Mouse (Mus musculus): ENCODE data around the gene Rrn3.

The Rrn3 gene

GRCm38 (mm10) chr16:13851446-13851845 is 70.9 kb downstream of the Rrn3 start:
- no peak for DNase-seq (ENCODE audit: low spot score in 2 of 2)

DNA sequence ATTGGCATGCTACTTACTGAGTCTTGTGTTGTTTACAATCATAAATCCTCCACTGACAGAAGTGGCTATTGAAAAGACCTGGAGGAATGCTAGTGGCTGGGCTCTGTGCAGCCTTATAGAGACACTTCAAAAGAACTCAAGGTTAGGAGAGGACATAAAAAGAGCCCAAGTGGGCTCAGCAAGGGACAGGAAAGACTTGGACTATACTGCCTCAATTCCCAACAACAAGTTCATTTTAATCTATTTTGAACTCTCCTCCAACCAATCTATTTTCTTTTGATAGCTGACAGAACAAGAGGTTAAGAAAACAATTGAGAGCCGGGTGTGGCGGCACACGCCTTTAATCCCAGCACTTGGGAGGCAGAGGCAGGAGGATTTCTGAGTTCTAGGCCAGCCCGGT is 73.4 kb downstream of the Rrn3 start:
- DNase-seq (ENCODE audit: low spot score in 2 of 2) = no peak
